Mouse (Mus musculus): Measurements from ENCODE around the gene Phrf1.

Phrf1 gene

GRCm38 (mm10) chr7:141213133-141213532, 15.5 kb upstream of the Phrf1 start:
- DNase-seq (ENCODE audit: extremely low spot score, low spot score): no peak

GRCm38 (mm10) chr7:141213605-141214235, 14.9 kb upstream of the Phrf1 start, which contains the start of gene Lmntd2:
Gene Lmntd2, minus strand, starts transcription at chr7:141214080.
- no peak for DNase-seq (ENCODE audit: extremely low spot score, low spot score)

GRCm38 (mm10) chr7:141214310-141214709, 14.3 kb upstream of the Phrf1 start:
- no peak for DNase-seq (ENCODE audit: extremely low spot score, low spot score)

GRCm38 (mm10) chr7:141215101-141215879, 13.3 kb upstream of the Phrf1 start, which contains the start of gene Rassf7:
Gene Rassf7, plus strand, starts transcription at chr7:141215860.
- peak; percentile 96 for DNase-seq (ENCODE audit: extremely low spot score, low spot score)

GRCm38 (mm10) chr7:141215880-141216733, 12.5 kb upstream of the Phrf1 start:
- DNase-seq (ENCODE audit: extremely low spot score, low spot score): no peak

- DNase-seq (ENCODE audit: extremely low spot score, low spot score): no peak
Measured at GRCm38 (mm10) chr7:141216894-141217293, 11.7 kb upstream of the Phrf1 start.

GRCm38 (mm10) chr7:141217343-141218013, 11.1 kb upstream of the Phrf1 start:
- DNase-seq (ENCODE audit: extremely low spot score, low spot score): no peak

- DNase-seq (ENCODE audit: extremely low spot score, low spot score): no peak
Measured at GRCm38 (mm10) chr7:141218141-141218540, 10.4 kb upstream of the Phrf1 start.

GRCm38 (mm10) chr7:141218557-141219133, 9.9 kb upstream of the Phrf1 start:
- no peak for DNase-seq (ENCODE audit: extremely low spot score, low spot score)

GRCm38 (mm10) chr7:141219558-141220099, 9.0 kb upstream of the Phrf1 start:
- no peak for DNase-seq (ENCODE audit: extremely low spot score, low spot score)

- no peak for DNase-seq (ENCODE audit: extremely low spot score, low spot score)
Measured at GRCm38 (mm10) chr7:141220377-141220776, 8.2 kb upstream of the Phrf1 start.

- peak; percentile 99 for DNase-seq (ENCODE audit: extremely low spot score, low spot score)
Measured at GRCm38 (mm10) chr7:141221249-141222125, 7.1 kb upstream of the Phrf1 start.

- DNase-seq (ENCODE audit: extremely low spot score, low spot score): no peak
Measured at GRCm38 (mm10) chr7:141222126-141222467, 6.5 kb upstream of the Phrf1 start.

GRCm38 (mm10) chr7:141222696-141223215, 5.8 kb upstream of the Phrf1 start:
- DNase-seq (ENCODE audit: extremely low spot score, low spot score): no peak

GRCm38 (mm10) chr7:141226535-141226934, 2.0 kb upstream of the Phrf1 start:
- no peak for DNase-seq (ENCODE audit: extremely low spot score, low spot score)

- DNase-seq (ENCODE audit: extremely low spot score, low spot score): no peak
Measured at GRCm38 (mm10) chr7:141227796-141228195, 788 bp upstream of the Phrf1 start.

GRCm38 (mm10) chr7:141229702-141230101, 1.1 kb downstream of the Phrf1 start:
- DNase-seq (ENCODE audit: extremely low spot score, low spot score): no peak

- no peak for DNase-seq (ENCODE audit: extremely low spot score, low spot score)
Measured at GRCm38 (mm10) chr7:141230570-141230969, 2.0 kb downstream of the Phrf1 start.

- DNase-seq (ENCODE audit: extremely low spot score, low spot score): no peak
Measured at GRCm38 (mm10) chr7:141231111-141231510, 2.5 kb downstream of the Phrf1 start.
